Mouse (Mus musculus): ENCODE data around the gene Gm9844.
"Not testable (repeated sequence)": the region's sequence is repeated elsewhere in the genome, so short reads cannot be mapped to it uniquely, and the experiment has no call there.

The Gm9844 gene

GRCm38 (mm10) chr7:24869532-24870165 lies 7.6 kb downstream of the Gm9844 start, which contains the start of the genes Lypd4 and Dmrtc2:
TSS of gene Lypd4 (minus strand) at chr7:24869941.
TSS of gene Dmrtc2 (plus strand) at chr7:24870057.
- no peak for DNase-seq (ENCODE audit: low spot score)

GRCm38 (mm10) chr7:24877588-24877987 lies 15.6 kb downstream of the Gm9844 start:
- DNase-seq (ENCODE audit: low spot score) = no peak

GRCm38 (mm10) chr7:24879620-24880019 lies 17.6 kb downstream of the Gm9844 start:
- DNase-seq (ENCODE audit: low spot score) = no peak

GRCm38 (mm10) chr7:24882416-24883199 lies 20.6 kb downstream of the Gm9844 start:
- no peak for DNase-seq (ENCODE audit: low spot score)

GRCm38 (mm10) chr7:24883896-24884692 lies 22.1 kb downstream of the Gm9844 start, which contains the start of gene Rps19:
TSS of gene Rps19 (plus strand) at chr7:24884371.
- peak; percentile 95 for DNase-seq (ENCODE audit: low spot score)

- no peak for DNase-seq (ENCODE audit: low spot score)
Measured at GRCm38 (mm10) chr7:24884693-24885291, 22.8 kb downstream of the Gm9844 start.

- DNase-seq (ENCODE audit: low spot score) = no peak
Measured at GRCm38 (mm10) chr7:24885468-24886307, 23.7 kb downstream of the Gm9844 start.

- DNase-seq (ENCODE audit: low spot score) = no peak
Measured at GRCm38 (mm10) chr7:24886308-24886633, 24.3 kb downstream of the Gm9844 start.

GRCm38 (mm10) chr7:24887096-24887495 lies 25.1 kb downstream of the Gm9844 start:
- no peak for DNase-seq (ENCODE audit: low spot score)

- DNase-seq (ENCODE audit: low spot score) = no peak
Measured at GRCm38 (mm10) chr7:24889431-24890220, 27.6 kb downstream of the Gm9844 start.

GRCm38 (mm10) chr7:24890281-24891216 lies 28.5 kb downstream of the Gm9844 start:
- no peak for DNase-seq (ENCODE audit: low spot score)

- DNase-seq (ENCODE audit: low spot score) = no peak
Measured at GRCm38 (mm10) chr7:24891241-24892124, 29.5 kb downstream of the Gm9844 start.

GRCm38 (mm10) chr7:24892125-24892583 lies 30.1 kb downstream of the Gm9844 start:
- DNase-seq (ENCODE audit: low spot score) = no peak

GRCm38 (mm10) chr7:24895749-24896148 lies 33.7 kb downstream of the Gm9844 start:
- not testable (repeated sequence) for DNase-seq (ENCODE audit: low spot score)

- DNase-seq (ENCODE audit: low spot score) = no peak
Measured at GRCm38 (mm10) chr7:24896269-24896668, 34.3 kb downstream of the Gm9844 start.

GRCm38 (mm10) chr7:24897224-24897623 lies 35.2 kb downstream of the Gm9844 start, which contains the start of gene Cd79a:
TSS of gene Cd79a (plus strand) at chr7:24897381.
- no peak for DNase-seq (ENCODE audit: low spot score)

GRCm38 (mm10) chr7:24897959-24898358 lies 35.9 kb downstream of the Gm9844 start:
- no peak for DNase-seq (ENCODE audit: low spot score)

- DNase-seq (ENCODE audit: low spot score) = no peak
Measured at GRCm38 (mm10) chr7:24901114-24901513, 39.1 kb downstream of the Gm9844 start.

Measured in layer of hippocampus, adult 9-10 months (tissue).